Mouse (Mus musculus) midbrain, postnatal 0 days (tissue): ENCODE results near the gene Mdga2. TPM values are rescaled to one million over a fixed set of nuclear protein-coding genes. Genes with fewer than 3 reads are reported as not detected.
A peak's percentile ranks its signal among the peaks of the same experiment; 100 is the strongest.

Experiments used
- ATAC-seq: fragments of 200-750 bp; cut with Nextera tagmentation; 2 replicates; pipeline ENCODE4 v1.8.0; 2017; ENCODE audit warnings: moderate number of reproducible peaks, mild to moderate bottlenecking, moderate TSS enrichment, moderate library complexity; ENCODE audit not compliant: low FRiP score
- DNase-seq: peaks from one replicate; pipeline ENCODE4 v3.0.0-alpha.2; 2015; ENCODE audit warnings: low spot score
- H3K27ac ChIP-seq: fragments of 300-500 bp; sonication (generic); 2 replicates; pipeline ENCODE4 v1.5.1; 2014; ENCODE audit warnings: low read depth, mild to moderate bottlenecking, low read length, mixed read lengths
- H3K27me3 ChIP-seq: fragments of 300-500 bp; sonication (generic); 2 replicates; pipeline ENCODE4 v1.6.1; 2014; ENCODE audit warnings: low read length, control low read depth, mixed read lengths; ENCODE audit not compliant: insufficient read depth
- H3K36me3 ChIP-seq: fragments of 300-500 bp; sonication (generic); 2 replicates; pipeline ENCODE4 v1.6.1; 2014; ENCODE audit warnings: low read length, control low read depth, mixed read lengths; ENCODE audit not compliant: insufficient read depth
- H3K4me1 ChIP-seq: fragments of 300-500 bp; sonication (generic); 2 replicates; pipeline ENCODE4 v1.6.1; 2014; ENCODE audit warnings: mild to moderate bottlenecking, control low read depth, antibody characterized with exemption, low read length, mixed read lengths; ENCODE audit not compliant: insufficient read depth
- H3K4me2 ChIP-seq: fragments of 300-500 bp; sonication (generic); 2 replicates; pipeline ENCODE4 v1.6.1; 2014; ENCODE audit warnings: low read depth, mild to moderate bottlenecking, low read length, mixed read lengths; ENCODE audit not compliant: poor library complexity, severe bottlenecking
- H3K4me3 ChIP-seq: fragments of 300-500 bp; sonication (generic); 2 replicates; pipeline ENCODE4 v1.5.1; 2014; ENCODE audit warnings: low read depth, mild to moderate bottlenecking, low read length, moderate library complexity
- H3K9ac ChIP-seq: fragments of 300-500 bp; sonication (generic); replicated peaks from 2 replicates; pipeline ENCODE4 v1.6.1; 2014; ENCODE audit warnings: mild to moderate bottlenecking, low read length, moderate library complexity, mixed read lengths; ENCODE audit not compliant: poor library complexity, severe bottlenecking
- H3K9me3 ChIP-seq: fragments of 300-500 bp; sonication (generic); 2 replicates; pipeline ENCODE4 v1.6.1; 2016; ENCODE audit warnings: low read length, control low read depth
- CTCF ChIP-seq: IDR thresholded peaks from 2 replicates; pipeline ENCODE4 v1.5.1; 2016; ENCODE audit warnings: antibody characterized with exemption, mild to moderate bottlenecking
- WGBS: fragments of 180-500 bp; shearing (Covaris S2); extraction: QIAGEN DNeasy Blood & Tissue Kit; methylation state at CpG from one replicate; pipeline ENCODE4 v1.1.7; 2014; 5-methylcytosine and 5-hydroxymethylcytosine counted together
- polyA plus RNA-seq: library from polyadenylated mRNA; unstranded; fragments of >200 nt; fragmentation: Nextera tagmentation; extraction: Ambion mirVana; gene quantifications from 2 replicates; pipeline ENCODE4 v1.2.1, GENCODE M21; 2015
- total RNA-seq: library from RNA; depleted of rRNA; stranded (reverse); fragments of >200 nt; gene quantifications from 2 replicates; pipeline ENCODE4 v1.2.3, GENCODE M21; 2014

The Mdga2 gene
- total and polyA plus RNA-seq, 2 experiments from 2014 or later = 46.7 to 52.9 TPM

DNA sequence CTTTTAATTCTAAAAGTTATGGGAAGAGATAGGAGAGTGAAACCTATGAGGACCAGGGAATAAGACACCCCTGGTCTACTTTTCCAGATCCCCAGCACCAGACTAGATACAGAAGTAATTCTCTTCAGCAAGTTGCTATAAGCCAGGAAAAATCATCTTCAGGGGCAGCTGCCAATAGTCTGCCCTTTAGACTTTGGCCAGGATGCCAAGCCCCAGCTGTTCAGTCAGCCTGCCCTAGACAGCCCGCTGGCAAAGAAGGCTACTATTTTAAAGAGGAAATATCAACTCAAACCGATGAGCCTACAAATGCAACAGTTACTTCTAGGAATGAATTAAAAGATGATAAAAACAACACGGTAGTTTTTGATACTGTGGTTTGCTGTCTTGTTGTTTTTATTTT is 356.1 kb downstream of the Mdga2 start:
- H3K36me3 ChIP-seq = no peaks in the 10 kb centered on the region
- no peak overlapping the region for H3K9ac ChIP-seq
- no peak overlapping the region for H3K27ac ChIP-seq
- ATAC-seq = no peak
- DNase-seq = peak; percentile 68
- no peaks in the 10 kb centered on the region for H3K9me3 ChIP-seq
- no peak overlapping the region for H3K4me3 ChIP-seq
- H3K4me1 ChIP-seq = no peaks in the 10 kb centered on the region
- H3K4me2 ChIP-seq = no peak overlapping the region
- H3K27me3 ChIP-seq = no peaks in the 10 kb centered on the region
- no peak for TF ChIP-seq CTCF
- WGBS = 80% methylated on average over 3 of the region's 3 CpGs

DNA sequence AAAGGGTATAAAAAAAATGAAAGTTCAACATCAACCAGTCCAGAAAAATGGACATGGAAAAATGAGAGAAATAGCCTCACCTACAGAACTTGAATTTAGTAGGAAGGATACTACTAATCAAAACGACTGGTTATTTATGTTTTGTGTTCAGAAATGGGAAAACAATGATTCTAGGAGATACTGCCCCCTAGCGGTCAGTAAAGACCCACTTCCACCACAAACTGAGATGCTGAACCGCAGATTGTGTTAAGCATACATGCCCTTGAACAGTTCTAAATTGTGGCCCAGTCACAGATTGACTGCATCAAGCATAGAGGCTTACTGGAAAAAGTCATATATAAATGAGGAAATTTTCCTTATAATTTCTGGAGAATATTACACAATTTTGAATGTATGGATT is 369.2 kb downstream of the Mdga2 start:
- H3K36me3 ChIP-seq = no peaks in the 10 kb centered on the region
- no peak overlapping the region for H3K9ac ChIP-seq
- H3K4me1 ChIP-seq = no peaks in the 10 kb centered on the region
- H3K27ac ChIP-seq = no peak overlapping the region
- TF ChIP-seq CTCF = peak; percentile 57
- ATAC-seq = no peak
- no peaks in the 10 kb centered on the region for H3K9me3 ChIP-seq
- no peak overlapping the region for H3K4me2 ChIP-seq
- no peak overlapping the region for H3K4me3 ChIP-seq
- no peaks in the 10 kb centered on the region for H3K27me3 ChIP-seq
- 24% methylated on average over 3 of the region's 3 CpGs for WGBS
- DNase-seq = no peak

DNA sequence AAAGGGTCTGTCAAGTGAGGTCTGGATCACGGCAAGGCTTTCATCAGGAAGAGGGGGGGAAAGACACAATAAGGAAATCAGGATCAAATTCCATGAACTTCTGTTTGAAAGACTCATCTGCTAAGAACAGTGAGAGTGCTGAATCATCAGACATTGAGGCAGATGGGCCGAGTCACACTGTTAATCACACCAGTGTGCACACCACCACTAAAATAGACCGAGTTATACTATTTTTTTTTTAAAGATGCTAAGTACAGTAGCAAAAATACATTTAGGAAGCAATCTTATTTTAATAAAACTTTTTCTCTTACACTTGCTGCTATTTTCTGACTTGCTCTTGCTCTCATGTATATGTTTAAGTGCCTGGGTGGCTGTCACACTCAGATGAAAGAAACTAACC is 382.0 kb downstream of the Mdga2 start:
- H3K27me3 ChIP-seq = no peaks in the 10 kb centered on the region
- no peak overlapping the region for H3K9ac ChIP-seq
- no peaks in the 10 kb centered on the region for H3K9me3 ChIP-seq
- no peak for TF ChIP-seq CTCF
- ATAC-seq = no peak
- H3K4me2 ChIP-seq = no peak overlapping the region
- no peak for DNase-seq
- no peaks in the 10 kb centered on the region for H3K36me3 ChIP-seq
- H3K4me3 ChIP-seq = no peak overlapping the region
- H3K4me1 ChIP-seq = no peaks in the 10 kb centered on the region
- H3K27ac ChIP-seq = no peak overlapping the region
- WGBS = 57% methylated on average over 3 of the region's 3 CpGs

DNA sequence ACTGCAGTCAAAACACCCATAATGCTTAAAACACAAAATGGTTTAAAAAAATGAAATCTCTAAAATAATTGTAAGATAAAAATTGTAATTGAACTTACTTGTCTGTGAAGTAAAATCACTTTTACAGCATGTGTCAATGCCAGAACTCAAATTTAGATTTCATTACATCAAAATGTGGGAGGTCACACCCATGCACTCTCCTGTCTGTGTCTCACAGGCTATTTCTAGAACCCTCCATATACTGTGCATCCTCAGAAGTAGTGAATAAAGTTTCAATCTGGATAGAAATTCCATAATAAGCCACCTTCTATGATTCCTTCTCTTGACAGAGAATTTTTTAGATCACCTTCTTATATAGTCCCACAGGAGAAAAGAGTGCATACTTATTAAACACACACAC is 466.7 kb downstream of the Mdga2 start:
- no peaks in the 10 kb centered on the region for H3K4me1 ChIP-seq
- no peak overlapping the region for H3K4me2 ChIP-seq
- no peak for DNase-seq
- TF ChIP-seq CTCF = no peak
- H3K27me3 ChIP-seq = no peaks in the 10 kb centered on the region
- H3K27ac ChIP-seq = no peak overlapping the region
- H3K9me3 ChIP-seq = no peaks in the 10 kb centered on the region
- ATAC-seq = no peak
- H3K4me3 ChIP-seq = no peak overlapping the region
- H3K9ac ChIP-seq = no peak overlapping the region
- no peaks in the 10 kb centered on the region for H3K36me3 ChIP-seq

DNA sequence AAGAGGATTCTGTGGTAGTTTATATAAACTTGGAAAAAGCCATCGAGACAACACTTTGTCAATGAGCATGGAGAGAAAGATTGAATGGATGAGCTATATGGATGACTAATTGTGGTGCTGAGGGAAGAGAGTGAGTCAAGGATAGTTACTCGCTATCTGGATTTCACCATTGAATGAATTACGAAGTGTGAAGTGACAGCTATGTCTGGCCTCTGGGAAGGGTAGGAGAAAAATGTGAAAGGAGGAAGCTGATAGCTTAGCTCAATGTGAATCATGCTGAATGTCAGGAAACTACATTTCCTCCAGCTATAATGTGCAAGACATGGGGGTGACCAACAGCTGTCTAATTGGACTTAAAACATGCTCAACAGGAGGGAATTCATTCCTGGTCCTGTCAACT is 487.8 kb downstream of the Mdga2 start:
- WGBS = 76% methylated on average over 3 of the region's 3 CpGs
- Histone ChIP-seq H3K4me3 (no peak overlapping the region), H3K9me3 (no peaks in the 10 kb centered on the region), H3K27ac (no peak overlapping the region), H3K4me2 (no peak overlapping the region), H3K4me1 (no peaks in the 10 kb centered on the region), H3K9ac (no peak overlapping the region), H3K36me3 (no peaks in the 10 kb centered on the region), H3K27me3 (no peaks in the 10 kb centered on the region)
- TF ChIP-seq CTCF = no peak
- no peak for ATAC-seq
- no peak for DNase-seq

DNA sequence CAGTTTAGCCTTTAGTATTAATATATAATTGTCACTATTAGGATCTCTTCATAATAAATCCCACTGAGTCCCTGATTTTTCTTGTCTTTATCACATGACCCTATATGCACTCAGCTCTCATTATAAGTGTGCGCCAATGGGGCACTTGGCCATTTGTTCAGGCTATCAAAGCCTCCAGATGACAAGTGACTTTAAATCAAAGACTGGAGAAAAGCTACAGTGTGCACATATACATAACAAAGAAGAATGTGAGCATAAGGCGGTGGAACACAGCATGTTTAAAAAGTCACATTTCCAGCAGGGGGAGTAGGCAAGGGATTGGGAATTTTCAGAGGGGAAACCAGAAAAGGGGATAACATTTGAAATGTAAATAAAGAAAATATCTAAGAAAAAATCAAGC is 497.9 kb downstream of the Mdga2 start:
- no peak overlapping the region for H3K9ac ChIP-seq
- no peak for DNase-seq

DNA sequence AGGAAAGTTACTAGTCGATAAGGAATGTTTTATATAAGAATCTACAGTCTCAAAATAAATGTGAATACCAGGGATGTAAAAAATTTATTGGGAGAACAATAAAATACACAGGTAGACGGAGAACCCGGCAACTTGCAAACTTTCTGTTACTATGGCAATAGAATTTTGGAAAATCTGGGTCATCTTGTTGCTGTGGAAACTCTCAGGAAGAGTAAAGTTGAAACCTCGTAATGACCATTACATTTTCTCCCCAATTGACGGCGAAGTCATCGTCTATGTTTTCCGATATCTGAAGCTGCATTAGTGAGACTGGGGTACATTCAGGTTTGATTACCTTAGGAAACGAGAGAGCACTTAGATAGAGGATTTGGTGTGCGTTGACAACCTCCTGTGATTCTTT is 514.0 kb downstream of the Mdga2 start:
- Histone ChIP-seq H3K9me3 (no peaks in the 10 kb centered on the region), H3K27me3 (no peaks in the 10 kb centered on the region), H3K9ac (no peak overlapping the region), H3K4me1 (no peaks in the 10 kb centered on the region), H3K4me2 (no peak overlapping the region), H3K4me3 (no peak overlapping the region), H3K27ac (no peak overlapping the region), H3K36me3 (no peaks in the 10 kb centered on the region)
- no peak for TF ChIP-seq CTCF
- ATAC-seq (no peak), DNase-seq (no peak)
- 73% methylated on average over 10 of the region's 10 CpGs for WGBS

More for the DNA sequence above, 497.9 kb downstream of the Mdga2 start:
- WGBS = 22% methylated on average over 2 of the region's 2 CpGs
- H3K27me3 ChIP-seq = no peaks in the 10 kb centered on the region
- TF ChIP-seq CTCF = peak; percentile 28
- H3K4me2 ChIP-seq = no peak overlapping the region
- H3K36me3 ChIP-seq = no peaks in the 10 kb centered on the region
- no peak overlapping the region for H3K4me3 ChIP-seq
- no peak for ATAC-seq
- H3K27ac ChIP-seq = no peak overlapping the region
- no peaks in the 10 kb centered on the region for H3K4me1 ChIP-seq
- H3K9me3 ChIP-seq = no peaks in the 10 kb centered on the region
